Mouse (Mus musculus): ENCODE measurements at regions not wholly inside any gene's neighbourhood (a gene's known extent, or its start where the extent isn't known, plus 50 kb on each side); places are given as distances from the start of the nearest gene placed in this dataset.

GRCm38 (mm10) chr16:77235449-77235848, 221.9 kb downstream of the Usp25 start:
- no peak for ATAC-seq
